Mouse (Mus musculus) Patski (cell line): ENCODE results near the gene Gfer. TPM values are rescaled to one million over a fixed set of nuclear protein-coding genes. Genes with fewer than 3 reads are reported as not detected.

Experiments
- ATAC-seq: fragments of 100-300 bp; one replicate; pipeline ENCODE4 v1.8.0; 2021
- CTCF ChIA-PET: fragments of 350-600 bp; sonication (Branson Sonifier 250); formaldehyde crosslinking; loops from one replicate; lab custom pipeline; 2022; ENCODE audit warnings: inconsistent platforms; lab: Charles Lee
- POLR2A ChIA-PET: fragments of 350-600 bp; sonication (Branson Sonifier 250); formaldehyde crosslinking; loops from one replicate; lab custom pipeline; 2022; ENCODE audit warnings: antibody characterized with exemption, inconsistent platforms; lab: Charles Lee
- DNase-seq: peaks from one replicate; pipeline ENCODE4 v3.0.0-alpha.2; 2011; ENCODE audit warnings: low read depth, low spot score
- H3K27me3 ChIP-seq: fragments of 371-371 bp; one replicate; pipeline ENCODE4 v1.5.1; 2021
- CTCF ChIP-seq: fragments of 100-300 bp; IDR thresholded peaks from one replicate; pipeline ENCODE4 v1.5.1; 2021
- in situ Hi-C: fragments of 300-500 bp; cut with MboI; formaldehyde crosslinking; loops from 3 replicates; pipeline ENCODE4 v1.11.1; 2018; ENCODE audit warnings: low pct_unique_long_range_greater_than_20kb, mixed read lengths
- polyA plus RNA-seq: library from polyadenylated mRNA; unstranded; gene quantifications from one replicate; pipeline ENCODE4 v1.2.3, GENCODE M21; 2021

Gene Gfer
- polyA plus RNA-seq, 1 experiment from 2014 or later, result 47.6 TPM

DNA sequence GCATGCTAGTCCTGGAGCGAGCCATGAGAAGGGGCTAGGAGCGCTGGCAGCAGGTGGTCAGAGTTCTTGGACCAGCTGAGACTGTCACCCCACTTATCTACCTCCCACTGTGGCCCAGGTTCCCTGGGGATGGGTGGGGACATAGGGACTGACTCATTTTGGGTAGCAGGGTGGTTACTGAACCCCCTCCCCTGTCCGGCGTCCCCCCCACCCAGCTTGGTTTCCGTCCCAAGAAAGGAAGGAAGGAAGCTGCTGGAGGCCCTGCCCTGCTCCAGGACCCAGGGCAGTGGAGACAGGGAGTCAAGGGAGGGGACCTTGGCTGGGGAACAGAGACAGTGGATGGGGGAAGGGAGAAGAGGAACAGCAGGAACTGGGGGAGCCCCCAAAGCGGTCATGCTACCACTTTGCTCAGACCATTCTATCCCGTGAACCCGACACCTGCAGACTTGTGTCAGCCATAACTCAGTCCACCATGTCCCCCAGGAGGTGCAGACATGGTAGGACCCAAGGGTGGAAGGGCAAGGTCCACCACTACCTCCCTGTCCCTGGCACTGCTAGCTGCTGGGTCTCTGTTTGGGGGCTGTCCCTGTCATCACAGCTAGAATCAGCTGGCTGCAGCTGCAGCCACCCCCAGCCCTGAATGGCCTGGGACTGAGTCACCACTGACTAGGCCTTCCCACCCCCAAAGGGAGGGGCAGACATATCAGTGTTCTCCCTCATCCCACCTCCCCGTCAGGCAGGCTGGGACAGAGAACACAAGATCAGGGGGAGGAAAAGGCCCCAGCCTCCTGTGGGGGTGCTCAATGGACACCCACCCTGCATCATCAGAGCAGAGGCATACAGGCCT is 50.9 kb downstream of the Gfer start:
- no peak for TF ChIP-seq CTCF
- ATAC-seq (no peak), DNase-seq (no peak)
- ChIA-PET POLR2A (no interaction called here), CTCF (interaction anchor here (1.3 to 1.4 kb wide), 2 partner anchors 9 to 22 kb away, joined by 3 to 4 read pairs; no protein-coding TSS in a partner anchor)
- in situ Hi-C loops, result no loop called here
- no peaks in the 10 kb centered on the region for H3K27me3 ChIP-seq

- DNase-seq, result no peak
- CTCF ChIA-PET, result interaction anchor here (1.3 to 1.9 kb wide), 3 partner anchors 10 to 23 kb away, joined by 3 to 7 read pairs (median 4); no protein-coding TSS in a partner anchor
- no peaks in the 10 kb centered on the region for H3K27me3 ChIP-seq
- no peak for ATAC-seq
- in situ Hi-C loops, result no loop called here
- no peak for TF ChIP-seq CTCF
- POLR2A ChIA-PET, result interaction anchor here (1.1 to 1.7 kb wide), 2 partner anchors 9 to 12 kb away, joined by 3 to 5 read pairs; partner anchors contain the start of genes Nthl1 and Tsc2
Observed at GRCm38 (mm10) chr17:24644030-24644715, 51.8 kb downstream of the Gfer start.

Other genes with a start within 250 kb of the Gfer start
- gene E4f1, start 225.8 kb downstream of the Gfer start, polyA plus RNA-seq, result 36.9 TPM
- gene Pgp, start 225.8 kb downstream of the Gfer start, polyA plus RNA-seq, result 41.3 TPM
- 0.06 TPM for gene Bricd5, start 222.3 kb downstream of the Gfer start, polyA plus RNA-seq
- 23.1 TPM for gene Mlst8, start 217.1 kb downstream of the Gfer start, polyA plus RNA-seq
- 1.0 TPM for gene Caskin1, start 207.6 kb downstream of the Gfer start, polyA plus RNA-seq
- 154 TPM for gene Traf7, start 168.2 kb downstream of the Gfer start, polyA plus RNA-seq
- gene Rab26, start 161.9 kb downstream of the Gfer start, polyA plus RNA-seq, result 0.40 TPM
- 41.0 TPM for gene Pkd1, start 146.3 kb downstream of the Gfer start, polyA plus RNA-seq
- 93.5 TPM for gene Tsc2, start 63.5 kb downstream of the Gfer start, polyA plus RNA-seq
- 33.4 TPM for gene Nthl1, start 63.5 kb downstream of the Gfer start, polyA plus RNA-seq
- 32.3 TPM for gene Slc9a3r2, start 45.8 kb downstream of the Gfer start, polyA plus RNA-seq
- not detected for gene Npw, start 37.7 kb downstream of the Gfer start, polyA plus RNA-seq
- gene Zfp598, start 26.5 kb downstream of the Gfer start, polyA plus RNA-seq, result 48.0 TPM
- 2.7 TPM for gene Syngr3, start 6.2 kb downstream of the Gfer start, polyA plus RNA-seq
- gene Noxo1, start 78 bp upstream of the Gfer start, polyA plus RNA-seq, result 2.4 TPM
- gene Tbl3, start 11.5 kb upstream of the Gfer start, polyA plus RNA-seq, result 66.1 TPM
- 0.08 TPM for gene Rnf151, start 21.9 kb upstream of the Gfer start, polyA plus RNA-seq
- 1,141 TPM for gene Rps2, start 22.0 kb upstream of the Gfer start, polyA plus RNA-seq
- gene Ndufb10, start 28.3 kb upstream of the Gfer start, polyA plus RNA-seq, result 362 TPM
- 0.15 TPM for gene Rpl3l, start 31.7 kb upstream of the Gfer start, polyA plus RNA-seq
- gene Msrb1, start 40.5 kb upstream of the Gfer start, polyA plus RNA-seq, result 100 TPM
- gene Hs3st6, start 56.8 kb upstream of the Gfer start, polyA plus RNA-seq, result 2.9 TPM
- 0.09 TPM for gene Meiob, start 108.1 kb upstream of the Gfer start, polyA plus RNA-seq
- gene Hagh, start 144.0 kb upstream of the Gfer start, polyA plus RNA-seq, result 116 TPM
- 41.2 TPM for gene Fahd1, start 154.2 kb upstream of the Gfer start, polyA plus RNA-seq
- 0.12 TPM for gene Igfals, start 169.8 kb upstream of the Gfer start, polyA plus RNA-seq
- gene Nubp2, start 190.2 kb upstream of the Gfer start, polyA plus RNA-seq, result 49.8 TPM
- gene Spsb3, start 190.5 kb upstream of the Gfer start, polyA plus RNA-seq, result 32.4 TPM
- 21.4 TPM for gene Eme2, start 198.9 kb upstream of the Gfer start, polyA plus RNA-seq
- 115 TPM for gene Mrps34, start 199.0 kb upstream of the Gfer start, polyA plus RNA-seq
- 39.8 TPM for gene Nme3, start 200.3 kb upstream of the Gfer start, polyA plus RNA-seq
- gene Mapk8ip3, start 240.8 kb upstream of the Gfer start, polyA plus RNA-seq, result 66.3 TPM